Mouse (Mus musculus): ENCODE results near the gene 1700001C19Rik. TPM values are rescaled to one million over a fixed set of nuclear protein-coding genes. Genes with fewer than 3 reads are reported as not detected.

1700001C19Rik gene
- polyA plus RNA-seq, 1 experiment, result 0.25 TPM

DNA sequence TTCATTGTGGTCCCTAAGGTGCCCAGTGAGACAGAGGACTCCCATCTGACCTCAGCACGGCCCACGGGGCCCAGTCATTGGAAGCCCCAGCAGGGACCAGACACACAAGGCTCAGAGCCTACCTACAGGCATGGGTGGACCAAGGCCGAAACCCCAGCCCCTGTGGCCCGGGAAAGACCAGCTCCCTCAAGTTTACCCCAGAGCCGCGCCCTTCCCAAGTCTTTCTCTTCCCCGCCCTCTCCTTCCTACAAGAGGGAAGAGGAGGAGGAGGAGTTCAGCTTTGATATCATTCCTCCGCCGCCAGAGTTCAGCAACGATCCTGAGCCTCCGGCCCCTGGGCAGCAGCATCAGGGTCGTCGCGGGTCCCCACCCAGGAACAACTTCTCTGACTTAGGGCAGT lies 30.9 kb upstream of the 1700001C19Rik start:
- Histone ChIP-seq H3K27ac (ENCODE audit: insufficient read depth, low read length) (no peak overlapping the region), H3K27me3 (ENCODE audit: control insufficient read depth, insufficient read depth, low read length) (no peaks in the 10 kb centered on the region), H3K4me1 (ENCODE audit: control insufficient read depth, insufficient read depth, low read length) (peaks cover 26% of the 10 kb centered on the region), H3K4me3 (replicated peaks; ENCODE audit: insufficient read depth, low read depth, low read length) (no peak overlapping the region)
- DNase-seq, result no peak
- 51% methylated on average over 14 of the region's 14 CpGs for WGBS
- TF ChIP-seq CTCF (IDR thresholded peaks at IDR 0.05; ENCODE audit: borderline replicate concordance, insufficient read depth, low read depth, low read length) (no peak), POLR2A (IDR thresholded peaks at IDR 0.05; ENCODE audit: borderline replicate concordance, insufficient read depth, low read length) (no peak)

DNA sequence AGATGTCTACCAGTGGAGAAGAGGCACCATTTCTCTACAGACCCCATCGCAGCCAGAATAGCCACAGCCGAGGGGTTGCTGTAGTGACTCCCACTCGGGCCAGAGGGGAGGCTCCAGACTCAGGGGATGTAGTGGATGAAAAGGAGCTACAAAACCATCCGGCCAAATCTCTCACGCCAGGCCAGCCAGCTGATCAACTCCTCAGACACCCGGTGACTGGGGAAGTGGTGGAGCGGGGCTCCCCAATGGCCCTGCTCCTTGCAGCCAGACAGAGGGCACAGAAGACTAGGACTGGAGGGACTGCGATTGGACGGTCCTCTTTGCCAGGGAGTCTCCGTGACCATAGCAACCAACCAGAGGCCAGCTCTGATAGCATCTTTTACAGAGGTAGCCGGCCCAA lies 30.5 kb upstream of the 1700001C19Rik start:
- no peaks in the 10 kb centered on the region for H3K27me3 ChIP-seq (ENCODE audit: control insufficient read depth, insufficient read depth, low read length)
- 81% methylated on average over 11 of the region's 11 CpGs for WGBS
- peaks cover 26% of the 10 kb centered on the region for H3K4me1 ChIP-seq (ENCODE audit: control insufficient read depth, insufficient read depth, low read length)
- TF ChIP-seq POLR2A (IDR thresholded peaks at IDR 0.05; ENCODE audit: borderline replicate concordance, insufficient read depth, low read length) (no peak), CTCF (IDR thresholded peaks at IDR 0.05; ENCODE audit: borderline replicate concordance, insufficient read depth, low read depth, low read length) (no peak)
- DNase-seq, result no peak
- no peak overlapping the region for H3K4me3 ChIP-seq (replicated peaks; ENCODE audit: insufficient read depth, low read depth, low read length)
- no peak overlapping the region for H3K27ac ChIP-seq (ENCODE audit: insufficient read depth, low read length)

DNA sequence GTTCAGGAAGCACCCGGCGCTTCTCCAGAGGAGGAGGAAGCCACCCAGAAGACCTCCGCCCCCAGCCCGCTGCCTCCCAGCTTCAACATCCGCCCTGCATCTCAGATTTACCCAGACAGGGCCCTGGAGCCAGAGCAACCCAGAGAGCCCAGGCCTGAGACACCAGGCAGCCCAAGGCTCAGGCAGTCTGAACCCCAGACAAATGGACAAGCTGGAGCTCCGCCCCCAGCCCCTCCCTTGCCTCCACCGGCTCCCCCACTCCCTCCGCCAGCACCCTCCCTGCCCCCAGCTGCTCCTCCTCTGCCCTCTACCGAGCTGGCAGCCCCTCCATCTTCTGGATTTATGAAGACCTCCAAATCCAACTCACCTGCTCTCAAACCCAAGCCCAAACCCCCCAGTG lies 29.1 kb upstream of the 1700001C19Rik start:
- H3K27me3 ChIP-seq (ENCODE audit: control insufficient read depth, insufficient read depth, low read length), result no peaks in the 10 kb centered on the region
- no peak for DNase-seq
- TF ChIP-seq CTCF (IDR thresholded peaks at IDR 0.05; ENCODE audit: borderline replicate concordance, insufficient read depth, low read depth, low read length) (no peak), POLR2A (IDR thresholded peaks at IDR 0.05; ENCODE audit: borderline replicate concordance, insufficient read depth, low read length) (no peak)
- WGBS, result 55% methylated on average over 9 of the region's 9 CpGs
- peaks cover 26% of the 10 kb centered on the region for H3K4me1 ChIP-seq (ENCODE audit: control insufficient read depth, insufficient read depth, low read length)
- no peak overlapping the region for H3K27ac ChIP-seq (ENCODE audit: insufficient read depth, low read length)
- no peak overlapping the region for H3K4me3 ChIP-seq (replicated peaks; ENCODE audit: insufficient read depth, low read depth, low read length)

DNA sequence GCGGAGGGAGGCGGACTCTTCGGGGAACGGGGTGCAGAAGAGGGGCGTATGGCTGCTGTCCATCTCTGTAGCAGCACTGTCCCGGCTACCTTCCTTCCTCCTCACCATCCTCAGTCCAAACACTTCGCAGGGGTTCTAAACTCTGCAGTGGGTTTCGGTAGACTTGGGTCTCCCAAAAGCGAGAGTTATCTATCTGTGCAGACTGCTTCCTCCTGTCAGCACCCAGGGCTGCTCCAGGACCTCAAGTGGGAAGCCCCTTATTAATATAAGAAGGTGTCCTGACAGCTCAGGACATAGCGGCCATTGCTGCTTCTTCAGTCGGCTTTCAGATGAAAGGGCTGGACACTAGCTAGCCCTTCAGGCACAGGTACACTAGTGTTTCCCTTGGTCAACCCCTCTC lies 27.8 kb upstream of the 1700001C19Rik start:
- no peak overlapping the region for H3K4me3 ChIP-seq (replicated peaks; ENCODE audit: insufficient read depth, low read depth, low read length)
- no peaks in the 10 kb centered on the region for H3K27me3 ChIP-seq (ENCODE audit: control insufficient read depth, insufficient read depth, low read length)
- peaks cover 14% of the 10 kb centered on the region for H3K4me1 ChIP-seq (ENCODE audit: control insufficient read depth, insufficient read depth, low read length)
- H3K27ac ChIP-seq (ENCODE audit: insufficient read depth, low read length), result no peak overlapping the region
- TF ChIP-seq POLR2A (IDR thresholded peaks at IDR 0.05; ENCODE audit: borderline replicate concordance, insufficient read depth, low read length), result no peak
- no peak for TF ChIP-seq CTCF (IDR thresholded peaks at IDR 0.05; ENCODE audit: borderline replicate concordance, insufficient read depth, low read depth, low read length)
- WGBS, result 83% methylated on average over 11 of the region's 11 CpGs
- DNase-seq, result no peak

DNA sequence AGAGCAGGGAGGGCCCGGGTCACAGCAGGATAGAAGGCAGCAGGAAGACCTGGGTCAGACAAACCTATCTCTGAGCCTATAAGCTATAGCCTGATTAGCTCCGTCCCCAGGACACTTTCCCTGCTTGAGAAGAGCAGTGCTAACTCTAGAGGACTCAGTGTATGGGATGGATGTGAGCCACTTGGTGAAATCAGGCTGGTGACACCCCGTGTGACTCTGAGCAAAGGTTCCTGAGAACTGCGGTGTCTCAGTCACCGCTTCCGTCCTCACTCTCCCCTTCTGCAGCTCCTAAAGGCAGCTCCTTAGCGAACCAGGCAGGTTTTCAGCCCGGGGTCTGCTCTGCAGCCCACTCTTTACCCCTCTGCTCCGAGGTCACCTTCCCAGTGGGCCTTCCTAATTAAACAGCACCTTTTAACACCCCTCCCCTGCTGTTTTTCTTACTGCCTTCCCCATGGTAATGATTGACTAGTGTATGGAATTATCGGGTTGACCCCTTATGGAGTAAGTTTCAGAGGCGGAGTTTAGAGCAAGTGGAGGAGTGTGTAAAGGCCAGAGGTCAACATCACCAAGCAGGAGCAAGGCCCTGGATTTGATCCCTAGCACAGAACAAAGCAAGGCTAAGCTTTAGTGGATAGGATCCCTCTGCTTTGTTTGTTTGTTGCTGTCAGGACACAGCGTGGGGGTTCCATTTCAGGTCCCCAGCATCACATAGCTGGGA lies 27.2 kb upstream of the 1700001C19Rik start:
- WGBS, result 56% methylated on average over 12 of the region's 12 CpGs
- no peak for TF ChIP-seq POLR2A (IDR thresholded peaks at IDR 0.05; ENCODE audit: borderline replicate concordance, insufficient read depth, low read length)
- no peak for TF ChIP-seq CTCF (IDR thresholded peaks at IDR 0.05; ENCODE audit: borderline replicate concordance, insufficient read depth, low read depth, low read length)
- no peak for DNase-seq
- Histone ChIP-seq H3K4me1 (ENCODE audit: control insufficient read depth, insufficient read depth, low read length) (peaks cover 9% of the 10 kb centered on the region), H3K27ac (ENCODE audit: insufficient read depth, low read length) (no peak overlapping the region), H3K4me3 (replicated peaks; ENCODE audit: insufficient read depth, low read depth, low read length) (no peak overlapping the region), H3K27me3 (ENCODE audit: control insufficient read depth, insufficient read depth, low read length) (no peaks in the 10 kb centered on the region)

DNA sequence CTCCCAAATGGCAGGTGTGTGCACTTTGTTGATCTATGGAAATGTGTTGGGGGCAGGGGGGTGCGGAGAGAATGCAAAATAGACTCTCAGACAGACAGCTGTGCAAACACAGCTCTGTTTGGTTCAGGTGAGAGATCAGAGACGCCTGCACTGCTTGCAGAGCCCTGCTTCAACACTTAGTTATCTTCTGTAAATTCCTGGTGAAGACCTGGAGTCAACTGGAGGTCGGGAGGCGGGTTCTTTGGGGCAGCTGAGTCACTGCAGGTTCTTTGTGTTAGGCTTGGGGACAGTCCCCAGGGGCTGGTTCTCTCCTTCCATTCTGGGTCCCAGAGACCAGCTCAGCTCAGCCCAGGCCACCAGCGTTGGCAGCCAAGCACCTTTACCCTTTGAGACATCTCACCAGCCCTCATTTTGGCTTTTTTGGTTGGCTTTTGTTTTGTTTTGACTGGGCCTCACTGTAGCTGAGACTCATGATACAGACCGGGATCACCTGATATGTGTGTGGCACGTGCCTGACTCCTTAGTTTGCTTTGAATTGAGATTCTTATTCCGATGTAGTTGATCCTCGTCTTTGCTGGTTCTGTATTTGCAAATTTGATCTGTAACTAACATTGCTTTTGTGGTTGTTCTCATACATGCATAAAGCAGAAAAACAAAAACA lies 25.7 kb upstream of the 1700001C19Rik start:
- H3K4me3 ChIP-seq (replicated peaks; ENCODE audit: insufficient read depth, low read depth, low read length), result no peak overlapping the region
- WGBS, result 72% methylated on average over 9 of the region's 9 CpGs
- no peaks in the 10 kb centered on the region for H3K4me1 ChIP-seq (ENCODE audit: control insufficient read depth, insufficient read depth, low read length)
- no peak overlapping the region for H3K27ac ChIP-seq (ENCODE audit: insufficient read depth, low read length)
- DNase-seq, result no peak
- no peaks in the 10 kb centered on the region for H3K27me3 ChIP-seq (ENCODE audit: control insufficient read depth, insufficient read depth, low read length)
- TF ChIP-seq POLR2A (IDR thresholded peaks at IDR 0.05; ENCODE audit: borderline replicate concordance, insufficient read depth, low read length) (no peak), CTCF (IDR thresholded peaks at IDR 0.05; ENCODE audit: borderline replicate concordance, insufficient read depth, low read depth, low read length) (no peak)

DNA sequence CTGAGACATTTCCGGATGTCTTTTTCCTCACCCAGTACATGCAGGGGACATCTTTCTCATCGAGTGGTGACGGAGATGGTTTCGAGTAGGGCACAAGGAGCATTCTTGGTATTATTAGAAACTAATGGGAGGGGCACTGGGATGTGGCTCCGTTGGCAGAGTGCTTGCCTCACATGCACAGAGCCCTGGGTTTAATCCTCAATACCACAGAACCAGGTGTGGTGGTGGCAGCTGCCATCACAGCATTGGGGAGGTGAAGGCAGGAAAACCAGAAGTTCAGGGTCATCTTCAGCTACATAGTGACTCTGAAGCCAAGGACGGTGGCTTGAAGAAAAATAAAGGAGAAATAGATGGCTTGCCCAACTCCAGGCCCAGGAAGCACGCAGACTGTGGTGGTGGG lies 25.0 kb upstream of the 1700001C19Rik start:
- Histone ChIP-seq H3K4me1 (ENCODE audit: control insufficient read depth, insufficient read depth, low read length) (no peaks in the 10 kb centered on the region), H3K4me3 (replicated peaks; ENCODE audit: insufficient read depth, low read depth, low read length) (no peak overlapping the region), H3K27ac (ENCODE audit: insufficient read depth, low read length) (no peak overlapping the region), H3K27me3 (ENCODE audit: control insufficient read depth, insufficient read depth, low read length) (no peaks in the 10 kb centered on the region)
- TF ChIP-seq POLR2A (IDR thresholded peaks at IDR 0.05; ENCODE audit: borderline replicate concordance, insufficient read depth, low read length) (no peak), CTCF (IDR thresholded peaks at IDR 0.05; ENCODE audit: borderline replicate concordance, insufficient read depth, low read depth, low read length) (no peak)
- WGBS, result 90% methylated on average over 7 of the region's 7 CpGs
- DNase-seq, result no peak

DNA sequence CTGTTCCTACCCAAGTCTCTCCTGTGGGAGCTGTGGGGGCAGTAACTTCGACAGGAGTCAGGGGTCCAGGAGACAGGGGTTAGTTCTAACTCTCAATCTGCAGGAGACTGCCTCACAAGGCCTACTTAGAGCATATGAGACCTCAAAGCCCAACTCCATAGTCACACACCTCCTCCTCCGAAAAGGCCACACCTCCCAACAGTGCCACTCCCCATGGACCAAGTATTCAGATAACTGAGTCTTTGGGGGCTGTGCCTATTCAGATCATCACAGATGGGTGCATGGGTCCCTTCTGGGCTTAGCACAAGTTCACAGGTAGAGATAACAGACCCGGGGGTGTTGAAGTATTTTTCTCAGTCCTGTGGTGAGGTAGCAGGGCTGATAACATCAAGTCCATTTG lies 24.5 kb upstream of the 1700001C19Rik start:
- TF ChIP-seq POLR2A (IDR thresholded peaks at IDR 0.05; ENCODE audit: borderline replicate concordance, insufficient read depth, low read length) (no peak), CTCF (IDR thresholded peaks at IDR 0.05; ENCODE audit: borderline replicate concordance, insufficient read depth, low read depth, low read length) (no peak)
- WGBS, result 77% methylated on average over 3 of the region's 3 CpGs
- H3K4me3 ChIP-seq (replicated peaks; ENCODE audit: insufficient read depth, low read depth, low read length), result no peak overlapping the region
- no peak overlapping the region for H3K27ac ChIP-seq (ENCODE audit: insufficient read depth, low read length)
- no peaks in the 10 kb centered on the region for H3K27me3 ChIP-seq (ENCODE audit: control insufficient read depth, insufficient read depth, low read length)
- no peak for DNase-seq
- H3K4me1 ChIP-seq (ENCODE audit: control insufficient read depth, insufficient read depth, low read length), result no peaks in the 10 kb centered on the region
